ENCODE assay signal across 14 mouse cellular contexts in genomic region chr12:84400653-84401052, GRCm38 (mm10). TPM values are rescaled to one million over a fixed set of nuclear protein-coding genes. Genes with fewer than 3 reads are reported as not detected.
DNase-seq lines count a peak whose midpoint lies in the region; ATAC-seq and TF ChIP-seq lines count a peak whose summit lies in the region.
"Had no signal": no experiment of that assay in that cellular context is flagged by ENCODE, and none has a peak within 500 bp of the region (broad histone marks: within the 10 kb centered on the region; RNA-seq: fewer than 3 reads in every experiment).

No protein-coding gene starts in this region.

- ATAC-seq in liver, embryonic 11.5 days (replicated peaks; ENCODE audit: low FRiP score), result no peak
- ATAC-seq in forebrain, postnatal 0 days, result no peak

- no peak for DNase-seq in testis, postnatal 10 days (ENCODE audit: low spot score)
- peak; percentile 76 for DNase-seq in kidney, adult 11 months
- DNase-seq in liver, embryonic 11.5 days (ENCODE audit: low spot score), result no peak
- no peak for DNase-seq in right cerebral cortex, postnatal 36 days (ENCODE audit: low spot score in 2 of 2)
- no peak for DNase-seq in frontal cortex, postnatal 25 days (ENCODE audit: low spot score in 2 of 2)
- DNase-seq in gastrocnemius, postnatal 25 days, result no peak
- DNase-seq in forebrain, postnatal 0 days, result no peak
- DNase-seq: cerebellum, adult 9-10 months; gastrocnemius, adult 2 months; heart, postnatal 10 days; layer of hippocampus, adult 9-11 months; midbrain, embryonic 14.5 days had no signal

- H3K36me3 ChIP-seq in testis, adult 2 months (ENCODE audit: control insufficient read depth, insufficient read depth, low read length), result no peaks in the 10 kb centered on the region
- H3K36me3 ChIP-seq in liver, embryonic 11.5 days (ENCODE audit: control insufficient read depth, insufficient read depth, low read length), result no peaks in the 10 kb centered on the region
- H3K36me3 ChIP-seq in forebrain, postnatal 0 days (ENCODE audit: insufficient read depth), result no peaks in the 10 kb centered on the region

- H3K4me1 ChIP-seq in testis, adult 2 months (ENCODE audit: control insufficient read depth, insufficient read depth, low read length), result no peaks in the 10 kb centered on the region
- H3K4me1 ChIP-seq in liver, embryonic 11.5 days (replicated peaks; ENCODE audit: control insufficient read depth, insufficient read depth, low read length), result peaks cover 9% of the 10 kb centered on the region; the same call in 1 of the 2 replicates
- no peaks in the 10 kb centered on the region for H3K4me1 ChIP-seq in forebrain, postnatal 0 days (ENCODE audit: insufficient read depth)

- no peak overlapping the region for H3K9ac ChIP-seq in liver, embryonic 11.5 days (ENCODE audit: low read depth, low read length)
- H3K9ac ChIP-seq in forebrain, postnatal 0 days, result no peak overlapping the region

- WGBS in liver, embryonic 11.5 days, result 71% methylated on average over 3 of the region's 3 CpGs
- 72% methylated on average over 3 of the region's 3 CpGs for WGBS in forebrain, postnatal 0 days

- no peaks in the 10 kb centered on the region for H3K27me3 ChIP-seq in testis, adult 2 months (ENCODE audit: control insufficient read depth, insufficient read depth, low read length)
- H3K27me3 ChIP-seq in liver, embryonic 11.5 days (replicated peaks; ENCODE audit: control insufficient read depth, insufficient read depth, low read length), result no peaks in the 10 kb centered on the region
- H3K27me3 ChIP-seq in forebrain, postnatal 0 days (ENCODE audit: insufficient read depth, low read length), result no peaks in the 10 kb centered on the region
- H3K27me3 ChIP-seq: CH12.LX had no signal

- TF ChIP-seq CTCF in testis, adult 2 months (IDR thresholded peaks at IDR 0.05; ENCODE audit: control insufficient read depth, insufficient read depth, insufficient replicate concordance, low read depth, low read length), result no peak
- no peak for TF ChIP-seq CTCF in forebrain, postnatal 0 days (IDR thresholded peaks at IDR 0.05; ENCODE audit: low read depth)

- no peaks in the 10 kb centered on the region for H3K9me3 ChIP-seq in liver, embryonic 11.5 days (ENCODE audit: control insufficient read depth, low read length)
- no peaks in the 10 kb centered on the region for H3K9me3 ChIP-seq in forebrain, postnatal 0 days (ENCODE audit: low read length)

- peak overlapping the region; percentile 8; the same call in 1 of the 2 replicates for H3K4me2 ChIP-seq in liver, embryonic 11.5 days
- no peak overlapping the region for H3K4me2 ChIP-seq in forebrain, postnatal 0 days (ENCODE audit: low read depth)

- H3K27ac ChIP-seq in testis, adult 2 months (ENCODE audit: control insufficient read depth, insufficient read depth, low read depth, low read length), result peak overlapping the region; percentile 50
- peak overlapping the region; percentile 59; the same call in 1 of the 2 replicates for H3K27ac ChIP-seq in liver, embryonic 11.5 days (ENCODE audit: low read depth, low read length)
- H3K27ac ChIP-seq in forebrain, postnatal 0 days (ENCODE audit: low read depth, low read length), result no peak overlapping the region
- H3K27ac ChIP-seq: gastrocnemius, adult 2 months had no signal

- H3K4me3 ChIP-seq in testis, adult 2 months (ENCODE audit: control insufficient read depth, low read depth, low read length), result no peak overlapping the region
- H3K4me3 ChIP-seq in liver, embryonic 11.5 days (ENCODE audit: low read depth, low read length), result no peak overlapping the region
- no peak overlapping the region for H3K4me3 ChIP-seq in forebrain, postnatal 0 days (ENCODE audit: low read depth, low read length)
- H3K4me3 ChIP-seq: gastrocnemius, adult 2 months had no signal

- TF ChIP-seq POLR2A in testis, adult 2 months (IDR thresholded peaks at IDR 0.05; ENCODE audit: control insufficient read depth, low read depth, low read length), result no peak

RNA-seq across cellular contexts. Expression of gene Entpd5, which starts 8.2 kb away (rescaled TPM):
- 12.5 and 12.7 TPM in 2 replicates for polyA plus RNA-seq in testis, adult 2 months (2012; rRNA removed)
- 14.0 and 14.1 TPM in 2 replicates for polyA plus RNA-seq in liver, embryonic 11.5 days (2014; fragmentation: Nextera tagmentation; extraction: Ambion mirVana)
- total RNA-seq in gastrocnemius, postnatal 25 days (2021), result 10 to 100 TPM; 11.3 to 16.7 TPM
- total RNA-seq in forebrain, postnatal 0 days (2014; rRNA removed), result 12.5 and 14.0 TPM in 2 replicates
- 9.5 and 12.4 TPM in 2 replicates for polyA plus RNA-seq in forebrain, postnatal 0 days (2015; fragmentation: Nextera tagmentation; extraction: Ambion mirVana)

RNA-seq across cellular contexts. Expression of gene Bbof1, which starts 8.2 kb away (rescaled TPM):
- polyA plus RNA-seq in testis, adult 2 months (2012; rRNA removed), result 26.9 and 33.0 TPM in 2 replicates
- 1.0 TPM in 2 replicates for polyA plus RNA-seq in liver, embryonic 11.5 days (2014; fragmentation: Nextera tagmentation; extraction: Ambion mirVana)
- total RNA-seq in gastrocnemius, postnatal 25 days (2021), result 1 to 10 TPM; 1.2 to 1.7 TPM
- total RNA-seq in forebrain, postnatal 0 days (2014; rRNA removed), result 3.0 and 4.0 TPM in 2 replicates
- 2.3 and 3.0 TPM in 2 replicates for polyA plus RNA-seq in forebrain, postnatal 0 days (2015; fragmentation: Nextera tagmentation; extraction: Ambion mirVana)

RNA-seq across cellular contexts. Expression of gene Rnf113a2, which starts 16.3 kb away (rescaled TPM):
- polyA plus RNA-seq in testis, adult 2 months (2012; rRNA removed), result 17.8 and 18.3 TPM in 2 replicates
- 20.9 and 25.6 TPM in 2 replicates for polyA plus RNA-seq in liver, embryonic 11.5 days (2014; fragmentation: Nextera tagmentation; extraction: Ambion mirVana)
- total RNA-seq in gastrocnemius, postnatal 25 days (2021), result 1 to 10 TPM; 6.1 to 6.4 TPM
- total RNA-seq in forebrain, postnatal 0 days (2014; rRNA removed), result 15.5 and 16.5 TPM in 2 replicates
- 20.3 and 20.4 TPM in 2 replicates for polyA plus RNA-seq in forebrain, postnatal 0 days (2015; fragmentation: Nextera tagmentation; extraction: Ambion mirVana)

RNA-seq across cellular contexts. Expression of gene Fam161b, which starts 39.0 kb away (rescaled TPM):
- polyA plus RNA-seq in testis, adult 2 months (2012; rRNA removed), result 9.4 TPM in 2 replicates
- polyA plus RNA-seq in liver, embryonic 11.5 days (2014; fragmentation: Nextera tagmentation; extraction: Ambion mirVana), result 4.7 and 4.9 TPM in 2 replicates
- total RNA-seq in gastrocnemius, postnatal 25 days (2021), result under 1 TPM; 0.64 to 0.83 TPM
- 9.7 and 9.9 TPM in 2 replicates for total RNA-seq in forebrain, postnatal 0 days (2014; rRNA removed)
- polyA plus RNA-seq in forebrain, postnatal 0 days (2015; fragmentation: Nextera tagmentation; extraction: Ambion mirVana), result 6.6 and 9.2 TPM in 2 replicates

RNA-seq across cellular contexts. Expression of gene Coq6, which starts 39.2 kb away (rescaled TPM):
- polyA plus RNA-seq in testis, adult 2 months (2012; rRNA removed), result 41.7 and 41.8 TPM in 2 replicates
- 43.6 and 51.7 TPM in 2 replicates for polyA plus RNA-seq in liver, embryonic 11.5 days (2014; fragmentation: Nextera tagmentation; extraction: Ambion mirVana)
- total RNA-seq in gastrocnemius, postnatal 25 days (2021), result 10 to 100 TPM; 25.5 to 28.8 TPM
- 62.0 and 83.1 TPM in 2 replicates for total RNA-seq in forebrain, postnatal 0 days (2014; rRNA removed)
- 39.7 and 40.4 TPM in 2 replicates for polyA plus RNA-seq in forebrain, postnatal 0 days (2015; fragmentation: Nextera tagmentation; extraction: Ambion mirVana)
